Mouse (Mus musculus) spleen, embryonic (tissue): ENCODE data around the gene Tmc3.

Experiments used
- CTCF ChIA-PET: fragments of 350-600 bp; sonication (Branson Sonifier 250); formaldehyde crosslinking; loops from one replicate; lab custom pipeline; 2022; lab: Charles Lee

Tmc3 gene

DNA sequence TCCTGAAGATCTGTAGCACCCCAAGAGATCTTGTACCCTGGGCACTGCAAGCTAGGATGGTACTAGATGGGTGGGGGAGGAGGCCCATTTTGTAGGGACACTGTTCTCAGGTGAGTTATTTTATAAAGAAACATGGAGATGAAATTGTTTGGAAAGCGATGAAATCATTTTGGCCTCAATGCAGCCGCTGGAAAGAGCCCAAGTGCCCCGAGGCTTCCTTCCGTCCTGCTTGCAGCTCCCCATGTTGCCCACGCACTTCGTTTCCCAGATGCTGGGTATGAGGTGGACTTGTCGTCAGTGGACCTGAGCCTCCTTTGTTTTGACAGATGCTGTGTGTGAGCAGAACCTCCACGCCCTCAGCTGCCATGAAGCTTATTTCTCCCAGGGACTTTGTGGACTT is 51.7 kb downstream of the Tmc3 start:
- CTCF ChIA-PET: interaction anchor here (0.9 kb wide), 1 partner anchor 25 kb away, joined by 3 read pairs; no protein-coding TSS in a partner anchor

DNA sequence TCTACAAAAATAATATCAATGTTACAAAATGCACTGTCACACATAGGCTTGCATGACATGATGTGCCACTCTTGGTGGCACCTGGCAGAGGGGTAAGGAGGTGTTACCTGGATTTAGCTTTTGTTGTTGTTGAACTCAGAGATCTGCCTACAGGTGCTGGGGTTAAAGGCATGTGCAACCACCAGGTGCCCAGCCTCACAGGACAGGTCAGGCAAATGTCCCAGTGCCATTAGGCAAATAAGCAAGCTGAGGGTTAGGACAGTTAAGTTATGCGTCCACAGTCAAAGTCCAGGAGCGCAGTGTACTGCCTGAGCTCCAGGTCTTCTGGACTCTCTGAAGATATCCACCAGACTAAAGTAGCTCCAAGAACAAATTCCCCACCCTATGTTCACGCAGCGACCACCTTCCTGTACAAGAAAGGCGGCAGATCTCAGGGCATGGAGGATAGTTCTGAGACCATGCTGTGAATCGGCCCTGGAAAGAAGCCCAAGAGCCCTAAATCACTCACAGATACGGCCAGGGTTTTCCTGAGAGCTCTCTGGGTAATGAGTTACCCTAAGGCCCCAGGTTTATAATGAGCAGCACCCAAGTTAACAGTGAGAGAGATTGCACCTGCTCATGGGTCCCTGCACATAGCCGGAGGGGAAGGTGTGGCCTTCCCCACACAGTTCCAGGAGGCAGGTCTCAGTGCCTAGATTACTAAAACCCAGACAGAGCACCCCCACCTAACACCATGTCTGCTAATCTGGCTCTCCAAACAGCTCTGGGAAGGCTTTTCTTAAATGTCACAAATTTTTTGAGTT is 53.3 kb downstream of the Tmc3 start:
- CTCF ChIA-PET: interaction anchor here (0.6 to 1.3 kb wide), 3 partner anchors 16 to 1838 kb away, joined by 3 read pairs; no protein-coding TSS in a partner anchor

DNA sequence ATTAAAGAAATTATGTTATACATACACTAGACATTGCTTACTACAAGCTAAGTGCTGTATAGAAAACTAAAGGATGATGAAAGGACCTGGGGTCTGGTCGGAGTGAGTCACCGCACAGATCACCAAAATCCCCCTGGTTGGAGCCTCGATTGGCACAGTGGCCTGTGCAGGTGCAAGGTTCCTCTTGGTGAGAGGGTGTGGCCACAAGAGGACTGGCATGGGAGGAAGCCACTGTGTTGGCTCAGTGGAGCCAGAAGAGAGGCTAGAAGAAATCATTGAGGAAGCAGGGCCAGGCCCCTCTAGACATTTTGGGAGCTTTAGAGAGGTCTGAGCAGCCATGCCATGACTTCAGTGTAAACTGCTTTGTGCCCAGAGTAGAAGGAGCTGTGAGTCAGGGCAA is 54.4 kb downstream of the Tmc3 start:
- CTCF ChIA-PET: interaction anchor here (1.0 kb wide), 1 partner anchor 15 kb away, joined by 3 read pairs; no protein-coding TSS in a partner anchor

DNA sequence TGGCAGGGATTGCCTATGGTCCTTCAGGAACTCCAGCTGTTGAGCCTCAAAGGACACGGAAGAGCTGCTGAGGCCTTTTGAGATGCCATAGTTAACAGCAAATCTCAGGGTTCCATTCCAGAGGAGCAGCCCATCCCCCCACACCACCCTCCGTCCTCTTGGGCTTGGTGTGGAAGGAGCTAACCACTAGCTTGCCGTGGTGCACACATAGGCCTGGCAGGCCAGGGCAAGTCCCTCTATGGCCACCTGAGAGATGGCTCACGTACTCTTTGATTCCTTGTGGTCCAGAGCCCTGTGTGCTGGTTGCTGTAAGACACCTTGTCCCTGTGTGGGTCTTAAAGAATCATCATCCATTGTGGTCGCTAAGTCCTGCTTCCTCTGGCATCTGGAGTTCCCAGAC is 55.9 kb downstream of the Tmc3 start:
- CTCF ChIA-PET: no interaction called here

DNA sequence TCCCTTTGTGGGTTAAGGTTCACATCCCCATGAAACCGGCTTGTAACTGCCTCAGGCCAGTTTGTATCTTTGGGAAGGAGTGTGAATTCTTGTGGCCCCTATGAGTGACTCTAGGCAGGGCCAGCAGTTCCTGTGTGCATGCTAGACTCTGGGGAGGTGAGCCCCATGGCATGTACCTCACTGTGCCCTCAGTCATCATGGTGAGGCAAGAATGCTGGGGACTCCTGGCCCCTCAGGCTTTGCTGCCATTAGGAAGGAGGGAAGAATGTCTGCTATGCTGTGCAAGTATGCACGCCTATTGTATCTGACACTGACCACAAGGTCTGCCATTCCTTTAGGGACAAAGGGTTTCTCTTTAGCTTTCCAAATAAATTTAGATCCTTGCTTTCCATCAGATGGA is 56.4 kb downstream of the Tmc3 start:
- CTCF ChIA-PET: interaction anchor here (0.6 kb wide), 1 partner anchor 208 kb away, joined by 7 read pairs; no protein-coding TSS in a partner anchor

DNA sequence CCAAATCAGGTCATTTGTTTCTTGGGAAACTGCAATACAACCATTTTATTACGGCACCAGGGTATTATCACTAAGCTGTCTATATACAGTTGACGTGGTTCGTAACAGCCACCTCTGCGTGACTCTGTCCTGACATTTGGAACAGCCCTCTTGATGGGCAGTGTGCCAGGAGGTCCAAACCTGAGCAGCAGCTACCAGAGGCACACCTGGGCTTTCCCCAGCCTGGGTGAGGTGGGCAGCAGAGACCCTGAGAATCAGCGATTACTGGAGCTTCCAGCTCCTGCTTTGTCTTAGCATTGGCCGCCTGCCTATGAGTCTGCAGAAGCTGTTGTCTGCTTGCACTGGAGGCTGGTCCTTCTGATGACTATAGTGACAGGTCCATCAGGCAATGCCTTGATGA is 58.9 kb downstream of the Tmc3 start:
- CTCF ChIA-PET: interaction anchor here (0.6 to 1.0 kb wide), 4 partner anchors 24 to 38 kb away, joined by 3 to 7 read pairs (median 4); no protein-coding TSS in a partner anchor

DNA sequence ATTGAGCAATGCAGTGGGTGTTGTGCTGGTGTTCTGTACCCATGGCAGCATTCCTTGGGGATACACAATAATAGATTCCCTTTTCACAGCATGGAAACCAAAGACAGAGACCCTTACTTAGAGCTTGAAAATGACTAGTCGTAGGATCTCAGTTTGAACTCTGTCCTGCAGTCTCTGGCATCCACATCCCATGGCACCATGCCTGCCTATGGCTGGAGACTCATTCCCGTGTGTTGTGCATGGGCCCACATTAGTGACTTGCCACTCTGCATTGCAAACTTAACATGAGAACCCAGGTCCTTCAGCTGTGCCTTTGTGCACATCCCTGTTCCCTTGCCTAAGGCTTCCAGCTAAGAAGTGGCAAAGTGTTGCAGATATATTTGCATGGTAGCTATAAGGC is 60.0 kb downstream of the Tmc3 start:
- CTCF ChIA-PET: interaction anchor here (0.9 to 1.2 kb wide), 2 partner anchors 10 to 24 kb away, joined by 3 read pairs; no protein-coding TSS in a partner anchor

DNA sequence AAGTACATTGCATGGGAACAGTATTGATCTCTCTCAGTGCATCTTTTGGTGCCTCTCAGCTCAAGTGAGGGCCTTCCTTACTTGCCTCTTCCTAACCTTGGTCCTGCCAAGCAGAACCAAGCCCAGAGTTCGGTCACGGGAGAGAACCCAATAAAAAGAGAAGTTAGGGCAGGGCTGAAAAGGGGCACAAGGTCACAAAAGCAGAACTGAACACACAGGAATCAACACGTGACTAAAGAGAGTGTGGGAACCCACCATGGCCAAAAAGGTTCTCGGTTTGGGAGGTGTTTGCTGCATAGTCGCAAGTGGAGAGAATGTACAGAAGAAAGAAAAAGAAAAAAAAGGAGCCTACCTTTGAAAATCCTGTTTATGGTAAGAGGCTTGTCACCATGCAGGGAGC is 60.7 kb downstream of the Tmc3 start:
- CTCF ChIA-PET: interaction anchor here (0.9 to 1.2 kb wide), 2 partner anchors 11 to 23 kb away, joined by 3 read pairs; no protein-coding TSS in a partner anchor

DNA sequence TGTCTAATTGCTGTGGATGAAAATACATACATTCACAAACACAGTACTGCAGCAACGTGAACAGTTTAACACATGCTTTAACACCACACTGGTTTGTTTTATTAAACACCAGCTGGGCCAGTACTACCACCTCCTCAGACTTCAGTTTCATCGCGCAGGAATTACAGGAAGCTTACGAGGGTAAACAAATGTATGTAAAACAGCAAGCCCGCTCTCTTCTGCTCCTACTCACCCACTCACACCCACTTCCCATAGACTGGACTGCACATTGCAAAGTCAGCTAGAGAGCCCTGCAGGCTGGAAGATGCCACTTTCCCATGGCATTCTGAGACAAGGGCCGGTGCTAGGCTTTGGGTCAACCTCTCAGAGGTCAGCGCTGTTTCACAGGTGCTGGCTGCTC is 64.1 kb downstream of the Tmc3 start:
- CTCF ChIA-PET: no interaction called here

DNA sequence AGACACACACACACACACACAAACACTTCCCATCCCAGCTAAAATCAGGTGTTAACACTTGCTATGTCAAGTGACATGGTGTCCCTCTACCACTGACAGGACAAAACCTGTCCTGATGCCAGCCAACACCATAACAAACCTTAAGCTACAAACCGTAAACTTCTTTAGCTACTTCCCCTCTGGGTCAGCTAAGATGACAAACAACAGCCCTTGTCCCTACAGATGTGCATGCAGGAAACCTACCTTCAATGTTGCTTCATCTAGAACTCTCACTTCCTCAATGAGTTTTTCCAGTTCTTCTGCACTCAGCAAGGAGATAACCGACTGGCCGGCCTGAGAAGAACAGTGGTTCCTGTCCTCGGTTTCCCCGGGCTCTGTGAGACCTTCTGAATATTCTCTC is 65.9 kb downstream of the Tmc3 start:
- CTCF ChIA-PET: interaction anchor here (0.6 to 1.1 kb wide), 3 partner anchors 8 to 26 kb away, joined by 3 to 9 read pairs (median 4); no protein-coding TSS in a partner anchor

DNA sequence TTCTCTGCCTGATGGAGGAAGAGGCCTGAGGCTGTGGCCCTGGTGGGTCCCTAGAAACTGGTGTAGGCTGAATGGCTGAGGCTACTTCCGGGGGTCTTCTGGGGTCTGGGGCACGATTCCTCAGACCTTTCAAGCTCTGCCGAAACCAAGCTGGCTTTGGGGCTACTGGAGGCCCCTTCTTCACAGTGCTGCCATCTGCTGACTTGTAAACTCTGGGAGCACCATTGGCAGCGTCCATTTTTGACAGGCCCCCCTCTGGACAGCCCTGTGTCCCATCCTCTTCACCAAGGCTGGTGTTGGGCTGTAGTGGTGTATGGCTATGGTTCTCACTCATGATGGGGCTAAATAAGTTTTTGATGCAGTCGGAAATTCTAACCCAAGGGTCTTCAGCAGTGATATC is 67.8 kb downstream of the Tmc3 start:
- CTCF ChIA-PET: no interaction called here

DNA sequence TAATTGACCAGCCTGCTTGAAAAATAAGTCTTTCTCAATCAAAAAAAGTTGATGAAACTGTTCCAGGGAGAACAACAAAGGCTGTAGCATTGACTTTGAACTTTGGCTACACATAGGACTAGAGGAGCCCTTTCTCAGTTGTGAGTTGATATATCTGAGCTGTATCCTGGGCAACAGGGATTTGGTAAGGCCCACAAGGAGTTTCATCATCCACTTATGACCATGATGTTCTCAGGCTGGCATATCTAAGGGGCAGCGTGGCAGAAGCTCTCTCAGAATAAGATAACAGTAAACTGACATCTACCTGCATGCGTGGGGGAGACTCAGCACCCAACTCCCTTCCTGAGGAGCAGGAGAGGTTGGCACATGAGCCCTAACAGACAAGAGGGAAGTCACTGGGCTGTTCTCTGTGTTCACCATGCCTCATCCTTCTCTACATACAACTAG is 68.9 kb downstream of the Tmc3 start:
- CTCF ChIA-PET: interaction anchor here (1.0 to 1.2 kb wide), 2 partner anchors 14 to 16 kb away, joined by 3 read pairs; no protein-coding TSS in a partner anchor

DNA sequence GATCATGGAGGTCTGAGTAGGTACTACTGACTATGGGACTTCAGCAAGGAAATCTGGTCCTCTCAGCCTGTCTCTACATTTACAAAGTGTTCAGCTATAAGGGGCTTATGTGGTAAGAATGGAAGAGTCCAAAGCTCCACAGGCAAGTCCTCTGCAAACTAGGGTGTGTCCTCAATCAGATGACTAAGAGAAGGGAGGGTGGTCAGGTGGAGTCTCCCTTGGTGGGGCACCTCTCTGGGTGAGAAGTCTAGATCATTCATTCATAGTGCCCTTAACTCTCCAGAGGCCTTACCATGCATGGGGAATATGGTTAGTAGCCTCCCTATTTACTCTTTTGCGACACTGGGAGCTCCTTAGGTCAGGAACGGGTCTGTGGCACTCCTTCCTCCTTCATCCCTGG is 69.5 kb downstream of the Tmc3 start:
- CTCF ChIA-PET: interaction anchor here (1.0 to 1.2 kb wide), 2 partner anchors 14 to 16 kb away, joined by 3 read pairs; no protein-coding TSS in a partner anchor

DNA sequence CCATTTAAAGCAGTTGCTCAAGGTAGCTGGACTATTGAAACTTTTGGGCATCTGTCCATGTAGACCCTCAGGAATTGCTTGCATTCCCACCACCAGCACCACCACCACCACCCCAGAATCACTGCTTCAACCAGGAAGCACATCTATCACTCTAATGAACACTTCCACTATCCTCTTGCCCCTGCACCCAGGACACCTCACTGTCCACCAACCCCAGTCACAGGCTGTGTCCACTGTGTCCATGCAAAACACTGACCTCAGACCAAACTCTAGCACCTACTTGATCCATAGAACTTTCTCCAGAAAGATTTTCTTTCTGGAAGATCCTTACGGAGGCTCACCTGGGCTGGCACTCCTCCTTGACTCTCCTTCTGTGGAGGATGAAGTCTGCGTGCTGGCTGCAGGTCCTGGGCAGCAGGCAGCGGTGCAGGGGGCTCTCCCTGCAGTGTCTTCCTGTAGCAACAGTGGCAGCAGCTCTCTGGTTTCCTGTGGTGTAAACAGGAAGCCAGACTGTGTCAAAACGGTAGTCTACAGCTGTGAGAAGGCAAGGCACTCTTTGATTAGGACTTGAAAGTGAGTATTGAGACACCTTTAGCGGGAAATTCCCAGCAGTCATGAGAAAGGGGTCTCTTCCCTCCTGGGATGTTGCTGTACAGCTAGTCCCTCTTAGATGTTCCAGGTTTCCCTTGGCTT is 70.4 kb downstream of the Tmc3 start:
- CTCF ChIA-PET: interaction anchor here (0.6 kb wide), 1 partner anchor 497 kb away, joined by 3 read pairs; the partner anchor contains the start of gene Abhd17c

DNA sequence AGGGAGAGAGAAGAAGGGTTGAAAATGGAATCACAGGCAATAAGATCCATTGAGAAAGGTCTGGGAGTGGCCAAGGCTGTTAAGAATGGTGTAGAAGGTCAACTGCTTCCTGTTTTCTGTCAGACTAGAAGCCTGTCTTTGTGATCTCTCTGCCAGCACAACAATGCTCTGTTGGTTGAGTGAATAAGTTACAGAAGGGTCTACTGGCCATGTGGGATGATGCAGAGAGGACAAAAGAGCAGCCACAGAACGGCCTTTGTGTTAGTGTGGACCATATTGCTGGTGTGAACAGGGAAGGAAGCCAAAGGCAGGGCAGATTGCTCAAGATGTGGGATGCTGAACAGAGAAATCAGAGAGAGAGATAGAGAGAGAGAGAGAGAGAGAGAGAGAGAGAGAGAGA is 74.0 kb downstream of the Tmc3 start:
- CTCF ChIA-PET: no interaction called here

DNA sequence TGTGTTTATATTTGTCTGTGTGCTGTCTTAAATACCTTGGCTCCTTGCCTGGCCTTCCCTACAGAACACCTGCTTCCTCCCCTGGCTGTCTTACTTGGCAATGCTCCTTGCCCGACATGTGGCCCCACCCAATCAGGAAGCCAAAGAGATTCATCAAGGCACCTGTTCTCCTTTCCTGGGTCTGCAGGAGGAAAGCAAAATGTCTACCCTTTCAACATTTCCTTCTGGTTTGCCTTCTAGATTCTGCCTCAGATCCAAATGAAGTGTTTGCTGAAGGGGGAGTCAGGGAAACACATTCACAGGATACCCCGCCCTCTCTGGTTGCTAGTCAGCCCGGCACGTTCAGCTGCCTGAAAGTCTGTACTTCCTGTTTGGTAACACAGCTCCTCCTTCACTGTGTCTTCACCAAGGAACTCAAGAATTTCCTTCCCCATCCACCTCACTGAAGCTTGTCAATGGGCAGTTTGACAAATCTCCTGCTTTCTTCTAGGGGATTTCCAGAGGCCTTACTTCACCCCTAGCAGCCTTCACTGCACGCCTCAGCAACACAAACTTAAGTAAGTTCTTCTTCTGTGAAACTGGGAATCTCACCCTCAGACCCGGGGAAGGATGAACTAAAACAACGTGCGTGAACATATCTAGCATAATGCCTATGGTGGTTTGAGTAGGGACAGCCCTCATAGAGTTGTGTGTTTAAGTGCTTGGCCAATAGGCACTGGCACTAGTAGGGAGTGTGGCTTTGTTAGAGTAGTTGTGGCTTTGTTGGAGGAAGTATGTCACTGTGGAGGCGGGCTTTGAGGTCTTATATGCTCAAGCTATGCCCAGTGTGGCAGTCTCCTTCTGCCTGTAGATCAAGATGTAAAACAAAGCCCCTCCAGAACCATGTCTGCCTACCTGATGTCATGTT is 74.7 kb downstream of the Tmc3 start:
- CTCF ChIA-PET: no interaction called here

DNA sequence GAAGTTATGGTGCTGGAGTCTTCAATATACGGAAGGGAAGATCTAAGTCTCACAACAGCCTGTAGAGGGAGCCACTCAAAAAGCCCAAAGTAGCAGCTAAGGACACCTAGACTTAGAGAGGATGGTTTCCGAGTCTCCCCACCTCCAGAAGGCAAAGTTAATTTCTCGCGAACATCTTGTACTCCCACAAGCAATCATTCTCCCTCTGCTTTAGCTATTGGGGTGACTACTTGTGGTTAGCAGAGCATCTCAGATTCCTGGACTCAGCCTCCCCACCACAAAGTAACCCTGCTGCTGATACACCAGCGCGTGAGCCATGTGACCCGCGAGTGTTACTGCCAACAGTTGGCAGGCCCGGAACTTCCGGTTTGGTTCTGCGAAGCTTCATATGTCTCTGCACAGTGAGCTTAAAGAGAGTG is 75.6 kb downstream of the Tmc3 start:
- CTCF ChIA-PET: interaction anchor here (1.0 to 1.4 kb wide), 2 partner anchors 22 to 110 kb away, joined by 3 read pairs; no protein-coding TSS in a partner anchor

DNA sequence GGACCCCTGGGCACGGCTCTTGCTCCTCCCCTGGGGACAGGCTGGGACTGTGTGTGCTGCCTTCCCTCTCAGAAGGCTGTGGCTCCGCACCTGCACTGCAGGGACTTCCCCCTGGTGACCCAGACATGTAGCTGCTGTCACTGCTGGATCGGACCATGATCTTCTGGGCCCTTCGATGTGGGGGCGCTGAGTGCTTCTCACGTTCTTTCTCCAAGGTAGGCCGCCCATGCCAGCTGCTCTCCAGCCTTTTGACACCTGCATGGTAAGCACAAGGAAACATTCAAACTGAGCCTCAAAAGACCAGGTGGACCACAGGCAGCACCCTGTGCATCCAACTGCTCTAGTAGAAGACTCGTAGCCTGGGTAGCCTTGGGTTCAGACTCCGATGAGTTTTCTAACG is 76.3 kb downstream of the Tmc3 start:
- CTCF ChIA-PET: interaction anchor here (1.0 to 1.4 kb wide), 3 partner anchors 23 to 109 kb away, joined by 3 read pairs; no protein-coding TSS in a partner anchor

DNA sequence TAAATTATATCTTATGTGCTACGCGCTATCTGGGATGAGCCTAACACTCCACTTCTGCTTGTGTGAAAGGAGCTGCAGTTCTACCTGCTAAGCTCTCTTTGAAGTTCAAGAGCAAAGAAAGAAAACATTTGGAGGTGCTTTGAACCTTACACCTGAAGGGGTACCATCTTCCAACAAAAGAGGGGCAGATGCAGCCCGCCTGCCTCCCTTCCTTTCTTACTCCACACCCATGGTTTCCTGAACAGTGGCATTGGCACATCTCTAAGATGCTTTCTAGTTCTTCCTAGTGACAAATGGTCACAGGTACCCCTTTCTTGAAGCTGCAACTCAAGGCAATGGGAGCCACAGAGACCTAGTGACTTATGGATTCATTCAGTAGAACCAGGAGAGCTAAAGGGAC is 77.0 kb downstream of the Tmc3 start:
- CTCF ChIA-PET: interaction anchor here (0.7 kb wide), 1 partner anchor 25 kb away, joined by 3 read pairs; no protein-coding TSS in a partner anchor

DNA sequence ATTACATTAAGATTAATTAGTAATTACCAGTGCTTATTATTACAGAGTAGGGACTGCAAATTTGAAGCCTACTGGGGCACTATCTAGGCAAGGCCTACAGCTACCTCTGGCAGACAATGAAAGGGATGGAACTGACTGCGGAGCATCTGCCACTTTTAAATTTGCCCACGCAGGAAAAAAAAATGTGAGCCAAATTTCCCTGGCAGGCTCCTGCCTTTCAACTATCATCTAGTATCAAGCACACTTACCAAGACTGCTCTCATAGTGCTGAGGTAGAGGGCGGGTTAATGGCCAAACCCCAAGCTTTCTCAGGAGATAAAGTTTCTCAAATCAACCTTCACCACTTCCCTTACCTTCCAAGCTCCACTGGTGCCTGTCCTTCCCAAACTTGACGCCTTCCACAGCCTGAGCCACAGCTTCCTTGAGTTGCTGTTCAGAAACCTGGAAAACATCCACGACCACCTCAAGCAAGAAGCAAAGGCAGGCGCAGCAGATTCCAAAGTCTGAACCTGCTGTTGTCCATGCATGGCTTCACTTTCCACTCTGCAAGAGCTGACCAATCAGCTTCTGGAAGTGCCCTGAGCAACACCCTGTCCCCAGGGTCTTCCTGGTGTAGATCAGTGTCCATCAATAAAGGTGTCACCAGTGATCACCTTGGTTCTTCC is 78.1 kb downstream of the Tmc3 start:
- CTCF ChIA-PET: no interaction called here
